Mouse (Mus musculus) testis, adult 2 months (tissue): ENCODE results near the gene Casc4. TPM values are rescaled to one million over a fixed set of nuclear protein-coding genes. Genes with fewer than 3 reads are reported as not detected.

ENCODE experiments used
- H3K27ac ChIP-seq: fragments of 200-500 bp; 2 replicates; pipeline ENCODE4 v1.5.1; 2012; ENCODE audit warnings: low read depth, low read length; ENCODE audit not compliant: control insufficient read depth, insufficient read depth
- H3K27me3 ChIP-seq: fragments of 200-500 bp; 2 replicates; pipeline ENCODE4 v1.6.1; 2012; ENCODE audit warnings: mild to moderate bottlenecking, low read length, moderate library complexity; ENCODE audit not compliant: control insufficient read depth, insufficient read depth
- H3K36me3 ChIP-seq: fragments of 200-500 bp; 2 replicates; pipeline ENCODE4 v1.6.1; 2012; ENCODE audit warnings: mild to moderate bottlenecking, low read length; ENCODE audit not compliant: control insufficient read depth, insufficient read depth
- H3K4me1 ChIP-seq: fragments of 200-500 bp; 2 replicates; pipeline ENCODE4 v1.6.1; 2012; ENCODE audit warnings: low read length; ENCODE audit not compliant: control insufficient read depth, insufficient read depth
- H3K4me3 ChIP-seq: fragments of 200-500 bp; 2 replicates; pipeline ENCODE4 v1.5.1; 2012; ENCODE audit warnings: low read depth, mild to moderate bottlenecking, low read length, moderate library complexity, mixed read lengths; ENCODE audit not compliant: control insufficient read depth
- CTCF ChIP-seq: fragments of 200-500 bp; IDR thresholded peaks from 2 replicates; pipeline ENCODE4 v1.5.1; 2012; ENCODE audit warnings: low read depth, mild to moderate bottlenecking, inconsistent platforms, low read length, moderate library complexity; ENCODE audit not compliant: control insufficient read depth, insufficient read depth, insufficient replicate concordance
- POLR2A ChIP-seq: fragments of 200-500 bp; IDR thresholded peaks from 2 replicates; pipeline ENCODE4 v1.6.1; 2012; ENCODE audit warnings: low read depth, mild to moderate bottlenecking, inconsistent platforms, low read length, moderate library complexity; ENCODE audit not compliant: control insufficient read depth
- polyA plus RNA-seq: library from polyadenylated mRNA; depleted of rRNA; stranded (reverse); fragments of >200 nt; gene quantifications from 2 replicates; pipeline ENCODE4 v1.2.3, GENCODE M21; 2012; rRNA removed

Gene Casc4
- 17.8 and 19.6 TPM in 2 replicates for polyA plus RNA-seq

- no peaks in the 10 kb centered on the region for H3K36me3 ChIP-seq
- TF ChIP-seq POLR2A (peak; percentile 55), CTCF (no peak)
- H3K4me3 ChIP-seq = peak within 1 kb of the TSS; percentile 94
- peak within 1 kb of the TSS; percentile 81 for H3K27ac ChIP-seq
- H3K27me3 ChIP-seq = no peaks in the 10 kb centered on the region
- peaks cover 3% of the 10 kb centered on the region; the same call in 1 of the 2 replicates for H3K4me1 ChIP-seq
Measured at GRCm38 (mm10) chr2:121866632-121867050, at the start of gene Casc4. Gene Casc4, plus strand, starts transcription at chr2:121866970.

- no peak overlapping the region for H3K4me3 ChIP-seq
Measured at GRCm38 (mm10) chr2:121821787-121822186, 45.0 kb upstream of the Casc4 start.

GRCm38 (mm10) chr2:121824653-121825052, 42.1 kb upstream of the Casc4 start:
- H3K27me3 ChIP-seq = no peaks in the 10 kb centered on the region
- TF ChIP-seq POLR2A (no peak), CTCF (no peak)
- H3K4me3 ChIP-seq = no peak overlapping the region
- no peaks in the 10 kb centered on the region for H3K36me3 ChIP-seq
- H3K4me1 ChIP-seq = no peaks in the 10 kb centered on the region
- H3K27ac ChIP-seq = no peak overlapping the region

More at GRCm38 (mm10) chr2:121821787-121822186, 45.0 kb upstream of the Casc4 start:
- TF ChIP-seq CTCF (no peak), POLR2A (no peak)
- Histone ChIP-seq H3K27me3 (no peaks in the 10 kb centered on the region), H3K36me3 (no peaks in the 10 kb centered on the region), H3K4me1 (no peaks in the 10 kb centered on the region), H3K27ac (no peak overlapping the region)

- H3K4me1 ChIP-seq = no peaks in the 10 kb centered on the region
- TF ChIP-seq POLR2A (no peak), CTCF (no peak)
- H3K4me3 ChIP-seq = no peak overlapping the region
- H3K27me3 ChIP-seq = no peaks in the 10 kb centered on the region
- H3K27ac ChIP-seq = no peak overlapping the region
- H3K36me3 ChIP-seq = no peaks in the 10 kb centered on the region
Measured at GRCm38 (mm10) chr2:121826189-121826588, 40.6 kb upstream of the Casc4 start.

GRCm38 (mm10) chr2:121828411-121828810, 38.4 kb upstream of the Casc4 start:
- H3K27ac ChIP-seq = no peak overlapping the region
- no peaks in the 10 kb centered on the region for H3K4me1 ChIP-seq
- H3K4me3 ChIP-seq = no peak overlapping the region
- TF ChIP-seq POLR2A (no peak), CTCF (no peak)
- no peaks in the 10 kb centered on the region for H3K36me3 ChIP-seq
- H3K27me3 ChIP-seq = no peaks in the 10 kb centered on the region

- no peak overlapping the region for H3K27ac ChIP-seq
- no peaks in the 10 kb centered on the region for H3K36me3 ChIP-seq
- no peaks in the 10 kb centered on the region for H3K27me3 ChIP-seq
- H3K4me3 ChIP-seq = peak overlapping the region; percentile 55
- no peaks in the 10 kb centered on the region; the same call in none of the 2 replicates for H3K4me1 ChIP-seq
- peak; percentile 62; the same call in 1 of the 2 replicates for TF ChIP-seq CTCF
- no peak for TF ChIP-seq POLR2A
Measured at GRCm38 (mm10) chr2:121832484-121832894, 34.3 kb upstream of the Casc4 start.

GRCm38 (mm10) chr2:121834926-121835325, 31.8 kb upstream of the Casc4 start:
- H3K27ac ChIP-seq = no peak overlapping the region
- no peaks in the 10 kb centered on the region; the same call in none of the 2 replicates for H3K4me1 ChIP-seq
- no peak for TF ChIP-seq POLR2A
- TF ChIP-seq CTCF = no peak
- no peaks in the 10 kb centered on the region for H3K27me3 ChIP-seq
- no peak overlapping the region for H3K4me3 ChIP-seq
- no peaks in the 10 kb centered on the region for H3K36me3 ChIP-seq

GRCm38 (mm10) chr2:121841453-121841852, 25.3 kb upstream of the Casc4 start:
- Histone ChIP-seq H3K4me1 (no peaks in the 10 kb centered on the region), H3K27me3 (no peaks in the 10 kb centered on the region), H3K27ac (no peak overlapping the region), H3K4me3 (no peak overlapping the region), H3K36me3 (no peaks in the 10 kb centered on the region)
- TF ChIP-seq POLR2A (no peak), CTCF (no peak)

GRCm38 (mm10) chr2:121842249-121842648, 24.5 kb upstream of the Casc4 start:
- Histone ChIP-seq H3K36me3 (no peaks in the 10 kb centered on the region), H3K27me3 (no peaks in the 10 kb centered on the region), H3K4me3 (no peak overlapping the region), H3K27ac (no peak overlapping the region), H3K4me1 (no peaks in the 10 kb centered on the region)
- no peak for TF ChIP-seq CTCF
- no peak for TF ChIP-seq POLR2A
